Mouse (Mus musculus): ENCODE results near the gene Adad2.
A peak's percentile ranks its signal among the peaks of the same experiment; 100 is the strongest.

Gene Adad2

DNA sequence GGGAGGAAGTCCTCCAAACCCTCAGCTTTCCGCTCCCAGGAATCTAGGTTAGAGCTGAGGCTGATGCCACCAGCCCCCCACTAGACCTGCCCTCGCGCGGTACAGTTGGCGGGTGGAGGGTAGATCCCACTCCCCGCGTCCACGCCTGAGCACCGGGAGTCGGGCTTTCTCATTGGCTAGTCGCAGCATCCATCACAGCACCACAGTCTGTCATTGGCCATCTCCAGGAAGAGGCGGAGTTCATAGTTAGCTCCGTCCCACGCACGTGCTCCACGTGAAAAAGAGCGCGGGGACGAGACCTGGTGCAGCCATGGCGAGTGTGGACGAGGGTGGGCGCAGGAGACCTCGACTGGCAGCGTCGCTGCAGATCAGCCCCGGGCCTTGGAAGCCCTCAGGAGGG, at the start of gene Adad2:
Gene Adad2, plus strand, starts transcription at position 277 of the 400 bp plus-strand sequence.
- no peak for DNase-seq (ENCODE audit: low spot score in 2 of 2)

DNA sequence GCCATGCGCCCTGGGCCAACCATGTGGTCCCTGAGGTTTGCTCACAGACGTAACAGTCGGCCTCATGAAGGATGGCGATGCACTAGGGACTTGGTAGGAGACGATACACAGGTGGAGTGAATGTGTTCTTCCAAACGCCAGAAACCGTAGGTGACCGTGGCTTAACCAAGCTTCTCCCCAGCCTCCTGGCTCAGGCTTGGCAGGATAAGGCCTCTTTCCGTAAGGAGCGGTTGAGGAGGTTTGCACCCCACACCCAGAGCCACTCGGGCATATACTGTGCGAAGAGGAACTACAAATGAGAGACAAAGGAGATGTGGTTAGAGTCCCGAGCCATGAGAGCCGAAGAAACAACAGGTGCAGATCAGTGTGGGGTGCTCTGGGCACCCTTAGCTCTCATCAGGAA, 48.7 kb upstream of the Adad2 start:
- DNase-seq (ENCODE audit: low spot score in 2 of 2), result peak; percentile 53 to 54

DNA sequence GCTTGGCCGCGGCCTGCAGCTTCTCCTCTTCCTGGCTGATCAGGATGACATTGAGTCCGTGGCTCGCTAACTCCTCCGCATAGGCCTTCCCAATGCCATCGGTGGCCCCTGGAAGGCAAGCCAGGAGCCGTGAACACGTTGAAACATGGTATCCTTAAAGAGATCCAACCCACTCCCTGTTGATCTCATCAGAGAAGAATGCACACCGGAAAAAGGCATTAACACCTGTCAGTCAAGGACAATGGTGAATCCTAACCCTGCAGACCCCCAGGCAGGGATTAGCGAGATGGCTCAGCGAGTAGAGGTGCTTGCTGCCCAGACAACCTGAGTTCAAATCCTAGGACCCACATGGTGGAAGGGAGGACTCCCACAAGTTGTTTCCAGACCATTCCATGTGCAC, 46.2 kb upstream of the Adad2 start:
- DNase-seq (ENCODE audit: low spot score in 2 of 2), result no peak

DNA sequence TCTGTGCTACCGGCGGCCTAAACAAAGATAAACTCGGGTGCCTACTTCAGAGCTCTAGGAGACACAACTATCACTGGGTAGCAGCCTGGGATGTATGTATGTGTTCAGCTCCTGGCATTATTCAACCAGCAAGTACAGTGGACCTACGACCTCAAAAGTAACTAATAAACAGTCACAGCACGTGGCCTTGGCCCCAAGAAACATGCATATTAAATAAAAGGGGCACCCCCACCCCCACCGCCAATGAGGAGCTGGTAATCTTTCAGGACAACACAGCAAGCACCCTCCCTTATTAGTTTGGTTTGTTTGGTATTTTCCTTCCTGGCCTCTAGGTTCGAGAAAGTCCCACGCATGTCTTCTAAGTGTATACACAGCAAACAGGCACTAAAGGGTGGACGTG, 44.3 kb upstream of the Adad2 start:
- DNase-seq (ENCODE audit: low spot score in 2 of 2), result no peak

DNA sequence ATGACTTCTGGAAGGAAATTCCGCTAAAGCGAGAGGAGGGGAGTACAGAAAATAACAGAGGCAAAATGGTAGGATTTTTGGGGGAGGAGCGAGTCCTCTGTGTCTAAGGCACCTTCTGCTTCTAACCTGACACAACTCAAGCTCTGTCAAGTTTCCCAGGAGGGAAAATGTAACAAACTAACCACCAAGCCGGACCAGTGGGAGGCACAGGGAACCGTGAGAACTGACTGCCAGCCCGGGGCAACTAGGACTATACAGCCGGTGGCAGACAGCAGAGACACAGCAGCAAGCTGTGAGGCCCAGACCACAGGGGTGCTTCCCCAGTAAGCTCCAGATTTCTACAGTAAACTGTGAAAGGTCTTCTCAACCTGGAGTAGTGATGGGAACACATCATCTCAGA, 43.6 kb upstream of the Adad2 start:
- peak in 1 of 2 experiments; percentile 32 for DNase-seq (ENCODE audit: low spot score in 2 of 2)

DNA sequence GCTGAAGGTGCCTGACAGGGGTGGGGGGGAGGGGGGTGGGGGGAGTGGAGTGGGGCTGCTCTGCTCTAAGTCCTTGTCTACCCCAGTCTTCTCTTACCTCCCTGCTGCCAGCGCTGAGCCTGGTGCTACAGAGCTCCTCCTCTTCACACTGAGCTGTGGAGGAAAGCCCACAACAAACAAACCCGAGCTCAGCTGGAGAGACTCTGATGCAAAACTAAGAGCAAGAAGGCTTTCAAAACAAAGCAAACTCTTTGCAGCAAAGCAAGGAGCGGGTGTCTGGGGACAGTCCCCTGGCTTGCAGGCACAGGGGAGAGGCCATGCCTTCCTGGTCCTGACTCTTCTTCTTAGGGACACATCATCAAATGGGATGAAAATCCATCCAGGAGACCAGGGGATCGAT, 42.7 kb upstream of the Adad2 start:
- peak; percentile 79 to 84 for DNase-seq (ENCODE audit: low spot score in 2 of 2)

DNA sequence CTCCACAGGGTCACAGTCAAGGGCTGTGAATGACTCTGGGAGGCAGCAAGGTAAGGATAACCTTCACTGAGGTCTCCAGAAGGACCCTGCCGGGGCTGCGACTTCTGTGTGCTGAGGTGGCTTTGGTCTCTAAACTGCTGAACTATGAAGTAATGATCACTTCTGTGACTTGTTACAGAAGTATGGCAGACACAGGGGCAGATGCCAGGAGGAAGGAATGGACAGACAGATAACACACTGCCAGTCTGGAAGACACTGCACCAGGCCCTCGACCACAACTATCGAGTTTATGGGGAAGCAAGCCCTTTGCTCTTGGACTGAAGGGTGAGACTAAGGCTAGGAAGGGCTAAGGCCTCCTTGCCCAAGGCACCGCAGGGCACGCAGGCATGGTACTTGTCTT, 41.4 kb upstream of the Adad2 start:
- DNase-seq (ENCODE audit: low spot score in 2 of 2), result no peak

DNA sequence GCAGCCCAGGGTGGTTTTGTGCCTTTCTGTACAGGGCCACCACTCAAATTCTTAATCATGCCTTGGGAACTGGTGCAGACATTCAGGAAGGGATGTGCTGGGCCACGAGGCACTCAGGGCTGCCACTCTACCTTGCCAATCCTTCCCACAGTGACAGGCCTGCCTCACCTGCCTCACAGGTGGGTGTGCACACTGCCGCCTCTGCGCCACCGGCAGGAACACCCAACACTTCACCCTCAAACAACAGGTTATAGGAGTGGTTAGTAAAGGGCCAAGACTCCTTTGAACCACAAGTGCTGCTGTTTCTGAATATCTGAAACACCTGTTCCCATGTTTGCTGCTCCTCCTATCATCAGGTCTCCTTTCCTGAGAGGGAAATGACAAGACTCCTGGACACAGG, 40.1 kb upstream of the Adad2 start:
- no peak for DNase-seq (ENCODE audit: low spot score in 2 of 2)

DNA sequence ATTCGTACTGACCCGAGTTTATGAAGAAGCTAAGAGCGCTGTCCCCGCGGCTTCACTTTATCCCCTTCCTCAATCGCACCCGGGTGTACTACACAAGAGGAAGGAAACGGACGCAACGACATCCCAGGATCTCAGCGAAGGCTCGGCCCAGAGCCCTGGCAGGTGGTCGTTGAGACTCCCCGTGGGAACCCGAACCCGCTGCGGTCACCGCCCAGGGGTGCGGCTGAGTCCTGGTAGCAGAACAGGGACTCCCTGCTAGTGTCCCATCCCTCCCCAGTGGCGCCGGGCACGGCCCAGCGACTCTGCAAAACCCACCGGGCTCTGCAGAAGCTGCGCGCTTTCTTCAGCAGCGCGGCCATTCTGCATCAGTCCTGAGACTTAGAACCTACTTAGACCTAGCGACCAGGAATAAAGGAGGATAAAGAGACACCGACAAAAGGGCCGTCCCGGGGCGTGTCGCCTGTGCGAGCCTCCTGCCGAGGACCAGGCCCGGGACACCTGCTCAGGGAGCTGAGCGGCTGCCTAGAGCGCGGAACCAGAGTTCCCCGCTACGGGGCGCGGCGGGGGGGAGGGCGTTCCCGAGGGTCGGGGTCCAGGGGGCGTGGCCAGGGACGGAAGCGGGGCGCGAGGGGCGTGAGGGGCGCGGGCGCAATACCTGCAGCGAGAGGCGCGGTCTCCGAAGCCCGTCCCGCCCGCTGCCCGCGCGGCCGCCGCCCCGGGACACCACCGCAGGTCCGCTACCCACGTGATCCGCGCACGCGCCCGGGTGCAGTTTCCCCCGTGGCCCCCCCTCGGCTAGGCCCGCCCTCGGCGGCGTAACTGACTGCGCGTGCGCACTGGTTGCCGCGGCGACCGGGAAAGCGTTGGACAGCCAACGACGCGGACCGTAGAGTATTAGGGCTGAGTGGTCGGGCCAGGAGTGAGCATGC, 37.8 kb upstream of the Adad2 start, which contains the start of the genes Hsdl1 and Dnaaf1:
Gene Hsdl1, minus strand, starts transcription at position 747 of the 929 bp plus-strand sequence.
Gene Dnaaf1, plus strand, starts transcription at position 799 of the 929 bp plus-strand sequence.
- peak; percentile 91 to 96 for DNase-seq (ENCODE audit: low spot score in 2 of 2)

DNA sequence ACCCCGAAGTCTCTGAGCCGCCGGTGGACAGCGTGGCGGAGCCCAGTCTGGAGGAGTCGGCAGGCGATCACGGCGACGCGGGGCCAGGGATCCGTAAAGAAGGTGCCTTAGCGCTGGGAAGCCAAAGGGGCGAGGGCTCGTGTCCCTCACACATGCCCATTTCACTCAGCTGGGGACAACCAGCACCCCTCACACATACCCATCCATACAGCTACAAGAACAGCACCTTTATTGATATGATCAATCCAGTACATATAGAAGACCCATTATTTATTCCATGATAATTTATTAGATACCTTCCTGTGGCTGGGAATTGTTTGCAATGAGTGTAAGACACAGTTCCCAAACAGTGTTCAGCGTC, 37.2 kb upstream of the Adad2 start:
- no peak for DNase-seq (ENCODE audit: low spot score in 2 of 2)

DNA sequence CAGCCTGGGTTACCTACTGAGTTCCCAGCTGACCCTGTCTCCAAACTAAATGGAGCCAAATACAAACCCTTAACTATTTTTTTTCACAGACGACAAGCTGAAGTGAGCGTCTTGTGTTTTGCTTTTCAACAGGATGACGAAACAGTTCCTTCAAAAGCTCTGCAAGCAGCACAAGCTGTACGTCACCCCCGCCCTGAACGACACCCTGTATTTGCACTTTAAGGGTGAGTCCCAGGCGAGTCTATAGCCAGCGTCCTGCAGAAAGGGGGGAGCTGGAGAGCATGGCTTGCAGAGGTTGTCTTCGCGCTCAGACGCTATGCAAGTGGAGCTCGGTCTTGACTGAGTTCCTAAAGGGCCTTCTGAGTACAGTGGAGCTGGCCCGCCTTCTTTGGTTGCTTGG, 33.5 kb upstream of the Adad2 start:
- DNase-seq (ENCODE audit: low spot score in 2 of 2), result no peak

DNA sequence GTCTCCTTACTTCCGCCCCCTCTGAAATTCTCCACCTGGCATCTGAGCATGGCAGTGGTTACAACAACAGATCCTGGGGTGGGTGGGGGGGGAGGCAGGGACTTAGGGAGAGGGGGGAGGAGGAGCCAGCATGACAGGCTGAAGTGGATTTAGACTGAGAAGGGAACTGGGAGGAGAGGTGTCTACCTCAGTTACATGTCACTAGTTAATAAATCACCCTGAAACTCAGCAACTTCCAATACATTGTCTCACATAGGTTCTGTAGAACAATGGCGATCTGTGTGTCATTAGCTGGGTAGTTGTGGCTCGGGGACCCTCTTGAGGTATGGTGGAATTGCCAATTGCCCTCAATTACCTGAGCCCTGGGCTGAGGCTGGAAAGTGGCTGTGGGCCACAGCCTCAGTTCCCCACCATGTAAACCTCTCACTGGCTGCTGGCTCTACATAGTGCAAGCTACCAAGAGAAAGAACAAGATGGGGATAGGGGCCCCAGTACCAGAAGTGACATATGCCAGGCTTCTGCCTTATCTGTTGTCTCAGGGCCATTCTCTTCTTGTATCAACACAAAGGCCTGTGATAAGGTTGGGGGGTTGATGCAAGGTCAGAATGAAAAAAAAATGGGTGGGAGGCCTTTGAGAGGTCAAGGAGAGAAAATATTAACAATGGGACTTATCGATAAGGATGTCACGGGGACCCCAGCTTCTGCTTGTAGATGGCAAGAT, 31.9 kb upstream of the Adad2 start:
- DNase-seq (ENCODE audit: low spot score in 2 of 2), result no peak

DNA sequence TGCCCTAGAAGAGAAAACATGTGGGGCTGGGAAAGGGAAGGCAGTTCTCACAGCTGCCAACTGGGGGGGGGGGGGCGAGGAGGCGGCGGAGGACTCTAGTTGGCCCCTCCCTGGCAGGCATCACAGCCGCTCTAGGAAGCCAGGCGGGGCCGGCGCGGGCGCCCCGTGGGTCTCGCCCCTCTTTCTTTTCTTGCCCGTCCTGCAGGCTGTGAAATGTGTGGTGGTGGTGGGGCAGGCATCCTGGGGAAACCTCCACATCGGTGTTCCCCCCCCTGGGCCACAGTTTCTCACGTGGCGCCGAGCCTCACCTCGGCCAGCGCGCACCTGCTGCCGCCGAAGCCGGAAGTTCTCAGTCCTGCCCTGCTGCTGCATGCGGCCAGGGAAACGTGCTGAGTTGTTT, 26.6 kb upstream of the Adad2 start:
- no peak for DNase-seq (ENCODE audit: low spot score in 2 of 2)

DNA sequence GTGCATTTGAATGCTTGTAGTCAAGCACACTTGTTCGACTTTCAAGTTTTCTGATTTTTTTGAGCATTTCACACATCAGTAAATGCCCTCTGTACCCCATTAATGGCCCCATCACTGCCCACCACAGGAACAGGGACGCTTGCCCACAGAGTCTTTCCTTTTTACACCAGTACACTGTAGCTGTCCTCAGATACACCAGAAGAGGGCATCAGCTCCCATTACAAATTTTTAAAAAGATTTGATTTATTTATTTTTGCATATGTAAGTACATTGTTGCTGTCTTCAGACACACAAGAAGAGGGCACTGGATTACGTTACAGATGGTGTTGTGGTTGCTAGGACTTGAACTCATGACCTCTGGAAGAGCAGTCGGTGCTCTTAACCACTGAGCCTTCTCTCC, 24.2 kb upstream of the Adad2 start:
- no peak for DNase-seq (ENCODE audit: low spot score in 2 of 2)

DNA sequence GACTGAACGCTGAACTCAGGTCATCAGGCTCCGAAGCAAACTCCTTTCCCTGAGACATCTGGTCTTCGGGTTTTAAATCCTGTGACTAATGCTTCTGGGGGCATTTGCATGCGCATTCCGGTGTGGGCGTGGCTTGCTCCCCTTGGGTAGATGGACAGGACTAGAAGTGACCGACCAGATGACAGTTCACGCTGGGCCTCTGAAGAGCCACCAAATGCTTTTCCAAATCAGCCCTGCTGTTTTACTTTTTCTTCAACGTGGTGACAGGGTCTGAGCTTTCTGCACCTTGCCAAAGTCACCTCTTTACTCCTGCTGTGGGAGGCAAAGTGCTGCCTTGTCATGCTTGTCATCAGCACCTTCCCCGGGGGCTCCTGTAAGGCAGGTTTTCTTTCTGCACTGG, 23.7 kb upstream of the Adad2 start:
- DNase-seq (ENCODE audit: low spot score in 2 of 2), result no peak

DNA sequence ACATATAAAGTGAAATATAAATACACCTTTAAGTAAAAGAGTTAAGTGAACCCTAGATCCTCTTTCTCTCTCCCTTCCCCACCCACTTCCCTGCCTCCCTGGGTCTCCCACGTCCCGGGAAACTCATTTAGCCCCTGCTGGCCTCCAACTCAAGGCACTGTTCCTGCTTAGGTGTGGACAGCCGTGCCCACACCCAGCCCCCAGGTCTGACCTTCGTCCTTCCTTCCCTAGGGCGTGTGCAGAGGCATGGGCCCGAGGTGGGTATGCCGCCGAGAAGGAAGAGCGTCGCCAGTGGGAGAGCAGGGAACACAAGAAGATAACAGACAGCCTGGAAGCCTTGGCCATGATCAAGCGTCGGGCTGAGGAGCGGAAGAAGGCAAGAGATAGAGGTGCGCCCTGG, 22.2 kb upstream of the Adad2 start:
- DNase-seq (ENCODE audit: low spot score in 2 of 2), result no peak

DNA sequence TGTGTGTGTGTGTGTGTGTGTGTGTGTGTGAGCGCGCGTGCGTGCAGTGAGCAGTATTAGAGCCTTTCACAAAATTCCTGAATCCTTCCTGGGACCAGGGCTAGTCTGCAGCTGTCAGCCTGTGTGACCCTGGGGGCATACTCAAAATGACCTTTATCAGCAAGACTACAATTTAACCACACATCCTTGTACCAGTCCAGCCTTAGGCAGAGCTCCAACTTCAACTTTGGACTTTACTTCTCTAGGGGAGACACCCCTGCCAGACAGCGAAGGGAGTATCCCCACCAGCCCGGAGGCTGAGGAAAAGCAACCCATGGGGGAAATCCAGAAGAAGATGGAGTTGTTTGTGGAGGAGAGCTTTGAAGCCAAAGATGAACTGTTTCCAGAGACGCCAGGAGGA, 21.1 kb upstream of the Adad2 start:
- DNase-seq (ENCODE audit: low spot score in 2 of 2), result no peak

DNA sequence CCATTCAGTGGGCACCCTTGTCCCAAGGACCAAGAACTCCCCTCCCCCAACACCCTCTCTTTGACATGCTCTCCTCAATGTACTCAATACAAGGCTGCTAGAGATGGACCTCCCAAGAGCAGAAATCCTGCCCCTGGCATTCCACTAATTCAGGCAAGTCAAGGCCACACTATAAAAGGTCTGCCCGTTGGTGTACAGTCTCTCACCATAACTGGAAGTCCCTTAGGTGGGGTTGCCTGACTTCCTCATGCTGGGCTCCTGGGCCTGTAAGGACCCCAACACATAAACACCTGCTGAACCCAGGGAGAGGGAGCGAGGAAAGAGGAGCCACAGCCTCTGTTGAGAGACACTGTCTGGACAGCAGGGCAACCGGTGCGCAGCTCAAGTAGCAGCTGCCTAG, 8.8 kb upstream of the Adad2 start:
- DNase-seq (ENCODE audit: low spot score in 2 of 2), result no peak

DNA sequence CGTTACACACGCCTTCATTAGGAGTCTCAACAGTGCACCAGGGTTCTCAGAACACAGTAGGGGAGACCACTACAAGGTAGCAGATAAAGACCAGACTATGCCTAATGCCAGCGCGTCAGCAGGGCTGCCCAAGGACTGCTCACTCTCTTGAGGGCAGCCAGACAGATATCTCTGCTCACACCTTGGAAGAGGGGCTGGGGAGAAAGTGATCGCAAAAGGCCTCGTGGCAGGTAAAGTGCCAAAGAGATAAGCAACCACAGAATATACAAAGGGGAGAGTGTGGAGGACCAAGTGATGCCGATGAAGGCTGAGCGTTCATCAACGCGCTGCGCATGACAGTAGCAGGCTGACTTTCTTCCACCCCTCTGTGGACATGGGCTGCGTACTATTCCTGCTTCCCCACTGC, 8.1 kb upstream of the Adad2 start:
- no peak for DNase-seq (ENCODE audit: low spot score in 2 of 2)

DNA sequence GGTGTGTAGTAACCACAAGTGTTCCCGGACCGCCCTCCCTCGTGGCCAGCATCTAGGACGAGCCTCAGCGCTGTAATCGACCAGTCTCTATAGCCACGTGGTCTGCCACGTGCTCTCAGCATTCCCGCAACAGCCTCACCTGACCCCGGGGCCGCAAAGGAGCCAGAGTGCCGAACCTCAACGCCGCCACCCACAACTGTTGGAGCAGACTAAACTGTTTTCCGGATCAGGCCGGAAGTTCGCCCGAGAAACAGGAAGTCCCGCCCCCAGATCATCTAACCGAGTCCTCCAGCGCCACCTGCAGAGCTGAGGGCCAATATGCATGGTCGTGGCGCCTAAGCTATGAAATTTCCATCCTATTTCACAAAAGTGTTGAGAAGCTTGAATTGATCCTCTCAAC, 7.6 kb upstream of the Adad2 start, which contains the start of gene Taf1c:
Gene Taf1c, minus strand, starts transcription at position 227 of the 400 bp plus-strand sequence.
- peak; percentile 87 to 97 for DNase-seq (ENCODE audit: low spot score in 2 of 2)

DNA sequence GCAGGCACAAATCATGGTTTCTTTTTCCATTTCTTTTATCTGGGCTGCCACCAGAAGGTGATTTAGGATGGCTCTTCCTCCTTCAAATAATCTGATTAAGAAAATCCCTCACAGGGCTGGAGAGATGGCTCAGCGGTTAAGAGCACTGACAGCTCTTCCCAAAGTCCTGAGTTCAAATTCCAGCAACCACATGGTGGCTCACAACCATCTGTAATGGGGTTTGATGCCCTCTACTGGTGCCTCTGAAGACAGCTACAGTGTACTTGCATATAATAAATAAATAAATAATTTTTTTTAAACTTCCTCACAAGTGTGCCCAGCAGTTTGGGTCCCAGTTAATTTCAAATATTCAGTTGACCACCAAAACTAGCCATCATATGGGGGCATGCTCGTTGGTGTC, 6.3 kb upstream of the Adad2 start:
- no peak for DNase-seq (ENCODE audit: low spot score in 2 of 2)

DNA sequence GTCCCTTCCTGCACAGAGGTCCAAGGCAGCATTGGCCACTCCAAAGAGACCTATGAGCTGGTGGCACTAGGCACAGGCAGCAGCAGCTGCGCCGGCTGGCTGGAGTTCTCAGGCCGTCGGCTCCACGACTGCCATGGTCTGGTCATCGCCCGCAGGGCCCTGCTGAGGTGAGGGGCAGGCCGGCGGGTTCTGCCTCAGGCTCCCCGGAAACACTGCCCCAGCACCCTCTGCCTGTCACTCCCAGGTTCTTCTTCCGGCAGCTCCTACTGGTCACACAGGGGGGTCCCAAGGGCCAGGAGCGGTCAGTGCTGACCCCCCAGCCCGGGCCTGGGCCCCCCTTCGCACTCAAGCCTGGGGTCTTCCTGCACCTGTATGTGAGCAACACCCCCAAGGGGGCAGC, 2.5 kb downstream of the Adad2 start:
- DNase-seq (ENCODE audit: low spot score in 2 of 2), result no peak

DNA sequence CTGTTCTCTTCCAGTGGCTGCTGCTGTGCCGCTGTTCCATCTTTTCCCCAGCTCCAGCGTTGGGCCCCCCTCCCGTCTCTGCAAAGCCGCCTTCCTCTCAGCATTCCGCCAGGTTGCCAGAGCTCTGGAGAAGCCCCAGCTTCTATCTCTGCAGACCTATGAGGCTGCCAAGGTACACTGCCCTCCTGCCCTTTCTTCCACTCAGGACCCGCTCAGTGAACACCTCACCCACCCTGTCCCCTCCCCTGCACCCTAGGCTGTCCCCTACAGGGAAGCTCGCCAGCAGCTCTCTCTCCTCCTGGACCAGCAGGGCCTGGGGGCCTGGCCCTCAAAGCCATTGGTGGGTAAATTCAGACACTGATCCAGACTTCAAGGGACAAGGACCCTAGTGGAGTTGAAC, 3.8 kb downstream of the Adad2 start:
- no peak for DNase-seq (ENCODE audit: low spot score in 2 of 2)
